Mouse (Mus musculus): Measurements from ENCODE around the gene Ablim1.
A peak's percentile ranks its signal among the peaks of the same experiment; 100 is the strongest.

GRCm38 (mm10) chr19:57323087-57323486 is 8.4 kb upstream of the Ablim1 start:
- TF ChIP-seq CTCF (IDR thresholded peaks at IDR 0.05; ENCODE audit: low read depth) = peak; percentile 16; the same call in 1 of the 2 replicates
- TF ChIP-seq EP300 (optimal IDR thresholded peaks at IDR 0.05) = no peak

All from stomach, postnatal 0 days (tissue).